Mouse (Mus musculus) kidney, adult 2 months (tissue): ENCODE results near the gene Txnl4b. TPM values are rescaled to one million over a fixed set of nuclear protein-coding genes. Genes with fewer than 3 reads are reported as not detected.

Experiments
- DNase-seq: peaks from one replicate; pipeline ENCODE4 v3.0.0; 2021
- H3K27ac ChIP-seq: fragments of 200-500 bp; 2 replicates; pipeline ENCODE4 v1.5.1; 2012; ENCODE audit warnings: low read depth, low read length, control low read depth, inconsistent platforms; ENCODE audit not compliant: insufficient read depth
- H3K27me3 ChIP-seq: fragments of 200-500 bp; replicated peaks from 2 replicates; pipeline ENCODE4 v1.6.1; 2012; ENCODE audit warnings: mild to moderate bottlenecking, moderate library complexity, low read length, inconsistent platforms; ENCODE audit not compliant: control insufficient read depth, insufficient read depth
- H3K36me3 ChIP-seq: fragments of 200-500 bp; 2 replicates; pipeline ENCODE4 v1.6.1; 2012; ENCODE audit warnings: mild to moderate bottlenecking, moderate library complexity, low read length, inconsistent platforms; ENCODE audit not compliant: control insufficient read depth, insufficient read depth
- H3K4me1 ChIP-seq: fragments of 200-500 bp; 2 replicates; pipeline ENCODE4 v1.6.1; 2011; ENCODE audit warnings: low read length; ENCODE audit not compliant: control insufficient read depth, insufficient read depth
- H3K4me3 ChIP-seq: fragments of 200-500 bp; 2 replicates; pipeline ENCODE4 v1.5.1; 2011; ENCODE audit warnings: mild to moderate bottlenecking, low read depth, low read length, control low read depth; ENCODE audit not compliant: insufficient read depth
- CTCF ChIP-seq: fragments of 200-500 bp; conservative IDR thresholded peaks from 2 replicates; pipeline ENCODE4 v1.5.1; 2011; ENCODE audit warnings: low read depth, mild to moderate bottlenecking, control low read depth, low read length, moderate library complexity, mixed read lengths; ENCODE audit not compliant: insufficient read depth, insufficient read length
- POLR2A ChIP-seq: fragments of 200-500 bp; IDR thresholded peaks from one replicate; pipeline ENCODE4 v1.6.1; 2011; ENCODE audit warnings: low read depth, low read length, control low read depth
- WGBS: fragments of 180-500 bp; shearing (Covaris S2); methylation state at CpG from one replicate; pipeline ENCODE4 v1.1.7; 2018; 5-methylcytosine and 5-hydroxymethylcytosine counted together
- polyA plus RNA-seq: library from polyadenylated mRNA; depleted of rRNA; stranded (reverse); fragments of >200 nt; gene quantifications from 2 replicates; pipeline ENCODE4 v1.2.3, GENCODE M21; 2012

Gene Txnl4b
- polyA plus RNA-seq, 1 experiment = 8.5 TPM

DNA sequence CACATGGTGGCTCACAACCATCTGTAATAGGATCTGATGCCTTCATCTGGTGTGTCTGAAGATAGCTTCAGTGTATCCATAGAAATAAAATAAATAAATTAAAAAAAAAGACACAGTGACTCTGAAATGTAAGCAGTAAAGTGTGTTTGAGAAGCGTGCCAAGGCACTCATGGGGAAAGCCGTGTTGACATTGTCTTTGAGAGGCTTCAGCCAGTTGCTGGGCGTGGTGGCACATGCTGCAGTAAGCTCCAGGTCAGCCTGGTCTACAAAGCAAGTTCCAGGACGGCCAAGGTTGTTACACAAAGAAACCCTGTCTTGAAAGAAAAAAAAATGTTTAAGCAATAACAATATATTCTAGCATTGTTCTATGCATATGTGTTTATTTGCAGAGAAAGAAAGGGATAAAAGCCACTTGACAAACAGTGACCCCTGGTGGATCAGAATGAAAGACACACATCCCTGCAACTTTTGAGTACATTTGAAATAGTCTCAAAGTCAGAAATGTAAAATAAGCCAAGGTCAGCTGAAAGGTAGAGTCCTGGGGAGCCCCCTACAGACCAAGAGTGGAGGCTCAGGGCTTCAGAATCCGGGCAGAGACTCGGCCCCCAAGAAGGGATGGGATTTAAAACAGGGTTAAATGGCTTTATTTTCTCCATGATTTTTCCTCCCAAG, 27.6 kb downstream of the Txnl4b start:
- Histone ChIP-seq H3K27me3 (no peaks in the 10 kb centered on the region), H3K4me3 (no peak overlapping the region), H3K4me1 (no peaks in the 10 kb centered on the region), H3K27ac (no peak overlapping the region), H3K36me3 (peaks cover 3% of the 10 kb centered on the region; the same call in 1 of the 2 replicates)
- 72% methylated on average over 6 of the region's 6 CpGs for WGBS
- DNase-seq = peak; percentile 37
- TF ChIP-seq POLR2A (no peak), CTCF (0 out of 2 replicates have a peak, but pooled peaks have one; percentile 18)

DNA sequence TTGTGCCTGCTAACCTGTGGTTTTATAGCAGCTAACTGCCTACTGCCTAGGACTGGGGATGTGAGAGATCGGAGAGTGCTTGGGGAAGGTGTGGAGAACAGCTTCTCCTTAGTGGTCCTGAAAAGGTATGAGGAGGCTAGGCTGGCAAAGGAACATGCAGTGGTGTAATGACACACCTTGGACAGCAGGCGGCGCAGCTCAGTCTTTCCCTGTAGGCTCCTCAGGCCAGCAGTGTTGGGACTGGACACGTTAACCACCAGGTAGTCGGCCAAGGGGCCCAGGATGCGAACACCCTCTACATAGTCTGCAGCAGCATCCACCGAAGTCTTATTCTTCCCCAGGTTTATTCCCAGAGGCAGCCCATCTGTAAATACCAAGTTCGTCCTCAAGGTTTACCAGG, 30.2 kb downstream of the Txnl4b start:
- no peak overlapping the region for H3K4me3 ChIP-seq
- H3K4me1 ChIP-seq = no peaks in the 10 kb centered on the region
- H3K27me3 ChIP-seq = no peaks in the 10 kb centered on the region
- peak; percentile 48 for DNase-seq
- no peak for TF ChIP-seq POLR2A
- TF ChIP-seq CTCF = peak; percentile 92
- H3K27ac ChIP-seq = no peak overlapping the region
- H3K36me3 ChIP-seq = peaks cover 3% of the 10 kb centered on the region; the same call in 1 of the 2 replicates
- WGBS = 46% methylated on average over 8 of the region's 8 CpGs

DNA sequence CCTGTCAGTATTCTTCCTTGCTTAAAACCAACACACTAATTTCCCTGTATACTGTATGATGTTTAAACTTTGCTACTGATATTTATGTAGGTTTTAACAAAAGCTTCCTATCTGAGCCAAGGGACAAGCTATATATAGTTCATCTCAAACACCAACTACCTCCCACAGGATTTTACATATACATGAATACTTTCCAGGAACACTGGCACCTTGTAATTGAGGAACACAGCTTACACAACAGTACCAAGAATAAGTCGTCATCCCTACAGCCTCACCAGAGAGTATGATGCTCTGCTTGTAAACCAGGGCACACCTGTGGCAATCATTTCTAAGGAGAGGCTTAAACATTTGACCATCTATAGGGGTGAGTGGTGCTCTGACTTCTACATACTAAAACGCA, 41.0 kb downstream of the Txnl4b start:
- Histone ChIP-seq H3K36me3 (no peaks in the 10 kb centered on the region), H3K4me1 (peaks cover 4% of the 10 kb centered on the region; the same call in 1 of the 2 replicates), H3K27ac (no peak overlapping the region), H3K27me3 (no peaks in the 10 kb centered on the region), H3K4me3 (no peak overlapping the region)
- TF ChIP-seq POLR2A (no peak), CTCF (no peak)
- WGBS = 82% methylated on average over 2 of the region's 2 CpGs
- no peak for DNase-seq

DNA sequence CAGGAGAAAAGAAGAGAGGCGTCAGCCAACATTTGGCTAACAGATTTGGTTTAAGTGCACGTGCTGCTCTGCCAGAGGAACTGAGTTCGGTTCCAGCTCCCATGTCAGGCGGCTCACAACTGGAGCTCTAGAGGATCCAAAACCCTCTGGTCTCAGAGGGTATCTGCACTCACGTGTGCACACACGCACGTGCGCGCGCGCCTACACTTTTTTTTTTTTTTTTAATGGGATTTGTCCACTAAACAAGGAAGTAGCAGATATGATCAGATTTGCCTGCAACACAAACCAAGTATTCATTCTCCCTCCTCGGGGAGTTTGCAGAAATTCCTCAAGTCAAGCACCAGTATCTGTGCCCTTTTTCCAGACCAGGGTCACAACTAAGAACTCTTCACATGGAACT, 42.0 kb downstream of the Txnl4b start:
- TF ChIP-seq CTCF = no peak
- TF ChIP-seq POLR2A = no peak
- 5% methylated on average over 12 of the region's 12 CpGs for WGBS
- DNase-seq = no peak
- no peaks in the 10 kb centered on the region for H3K27me3 ChIP-seq
- H3K27ac ChIP-seq = no peak overlapping the region
- H3K4me3 ChIP-seq = peak overlapping the region; percentile 67
- peaks cover 4% of the 10 kb centered on the region; the same call in 1 of the 2 replicates for H3K4me1 ChIP-seq
- no peaks in the 10 kb centered on the region for H3K36me3 ChIP-seq

DNA sequence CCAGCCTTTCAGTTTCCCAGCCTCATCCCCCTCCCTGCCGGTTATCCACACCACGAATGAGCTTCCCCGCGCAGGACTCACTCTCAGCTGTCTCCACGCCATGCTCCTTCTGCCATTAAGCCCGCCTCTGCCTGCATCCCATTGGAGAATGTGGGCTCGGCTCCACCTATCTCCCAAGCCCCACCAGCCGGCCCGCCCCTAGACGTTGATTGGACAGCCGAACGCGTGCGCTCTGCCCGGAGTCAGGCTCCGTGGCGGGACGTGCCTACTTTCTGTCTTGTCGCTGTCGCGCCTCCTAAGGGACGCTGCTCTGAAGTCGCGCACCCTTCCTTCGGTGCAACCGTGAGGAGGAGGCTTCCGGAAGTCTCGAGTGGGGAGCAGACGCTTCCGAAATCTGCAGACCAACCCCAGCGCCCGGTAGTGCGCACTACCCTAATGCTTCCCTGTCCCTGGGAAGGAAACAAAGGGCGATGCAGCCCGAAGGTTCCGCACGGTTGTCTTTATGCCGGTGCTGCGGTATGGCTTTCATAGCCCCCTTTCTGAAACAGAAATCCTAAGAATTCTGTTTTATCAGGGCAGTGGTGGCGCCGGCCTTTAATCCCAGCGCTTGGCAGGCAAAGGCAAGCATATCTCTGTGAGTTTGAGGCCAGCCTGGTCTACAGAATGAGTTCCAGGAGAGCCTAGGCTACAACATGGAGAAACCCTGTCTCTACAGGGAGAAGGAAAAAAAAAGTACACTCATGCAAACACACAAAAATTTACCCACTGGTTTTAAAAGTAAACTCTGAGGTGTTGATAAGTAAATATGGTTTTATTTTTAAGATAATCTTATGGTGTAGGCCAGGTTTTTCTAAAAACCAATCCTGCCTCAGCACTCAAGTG, 42.8 kb downstream of the Txnl4b start, which contains the start of gene Dhodh:
Dhodh (minus strand) TSS at position 403 of the 882 bp plus-strand sequence.
- TF ChIP-seq POLR2A (peak; percentile 68), CTCF (no peak)
- peak; percentile 98 for DNase-seq
- WGBS = under 1% methylated on average over 42 of the region's 42 CpGs
- H3K27ac ChIP-seq = peak within 1 kb of the TSS; percentile 88
- peaks cover 4% of the 10 kb centered on the region; the same call in 1 of the 2 replicates for H3K4me1 ChIP-seq
- H3K4me3 ChIP-seq = peak within 1 kb of the TSS; percentile 67
- no peaks in the 10 kb centered on the region for H3K27me3 ChIP-seq
- H3K36me3 ChIP-seq = no peaks in the 10 kb centered on the region

DNA sequence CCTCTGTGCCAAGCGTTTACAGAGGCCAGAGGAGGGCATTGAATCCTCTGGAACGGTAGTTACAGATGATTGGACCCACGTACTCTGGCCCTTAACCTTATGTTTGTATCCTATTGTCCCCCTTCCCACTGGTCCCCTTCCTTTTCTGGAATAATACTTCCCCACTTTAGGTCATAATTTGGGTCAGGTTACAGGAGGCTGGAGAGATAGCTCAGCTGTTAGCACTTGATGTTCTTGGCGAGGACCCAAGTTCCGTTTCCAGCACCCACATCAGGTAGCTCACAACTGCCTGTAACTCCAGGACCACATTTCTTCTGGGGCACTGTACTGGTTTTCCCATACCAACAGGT, 43.4 kb downstream of the Txnl4b start:
- H3K4me3 ChIP-seq = peak overlapping the region; percentile 5; the same call in 1 of the 2 replicates
- peak; percentile 44 for DNase-seq
- peak overlapping the region; percentile 88 for H3K27ac ChIP-seq
- no peak for TF ChIP-seq CTCF
- no peak for TF ChIP-seq POLR2A
- H3K36me3 ChIP-seq = no peaks in the 10 kb centered on the region
- peaks cover 4% of the 10 kb centered on the region; the same call in 1 of the 2 replicates for H3K4me1 ChIP-seq
- 7% methylated on average over 5 of the region's 5 CpGs for WGBS
- H3K27me3 ChIP-seq = no peaks in the 10 kb centered on the region
